Mouse (Mus musculus) midbrain, embryonic 11.5 days (tissue): Measurements from ENCODE around the gene Txndc5. TPM values are rescaled to one million over a fixed set of nuclear protein-coding genes. Genes with fewer than 3 reads are reported as not detected.

Experiments used
- ATAC-seq: fragments of 200-750 bp; cut with Nextera tagmentation; 2 replicates; pipeline ENCODE4 v1.8.0; 2017; ENCODE audit warnings: moderate TSS enrichment, moderate library complexity; ENCODE audit not compliant: low FRiP score
- DNase-seq: peaks from one replicate; pipeline ENCODE4 v3.0.0; 2015; ENCODE audit warnings: low spot score; ENCODE audit errors: missing footprints
- H3K27ac ChIP-seq: fragments of 300-500 bp; sonication (generic); 2 replicates; pipeline ENCODE4 v1.5.1; 2014; ENCODE audit warnings: low read depth, low read length
- H3K27me3 ChIP-seq: fragments of 300-500 bp; sonication (generic); 2 replicates; pipeline ENCODE4 v1.6.1; 2014; ENCODE audit warnings: mild to moderate bottlenecking, low read length, moderate library complexity, mixed read lengths; ENCODE audit not compliant: control insufficient read depth, insufficient read depth
- H3K36me3 ChIP-seq: fragments of 300-500 bp; sonication (generic); 2 replicates; pipeline ENCODE4 v1.6.1; 2014; ENCODE audit warnings: mild to moderate bottlenecking, low read length, moderate library complexity, mixed read lengths; ENCODE audit not compliant: control insufficient read depth, insufficient read depth
- H3K4me1 ChIP-seq: fragments of 300-500 bp; sonication (generic); 2 replicates; pipeline ENCODE4 v1.6.1; 2014; ENCODE audit warnings: low read length; ENCODE audit not compliant: control insufficient read depth, insufficient read depth
- H3K4me2 ChIP-seq: fragments of 300-500 bp; sonication (generic); 2 replicates; pipeline ENCODE4 v1.6.1; 2014; ENCODE audit warnings: mild to moderate bottlenecking, moderate library complexity
- H3K4me3 ChIP-seq: fragments of 300-500 bp; sonication (generic); 2 replicates; pipeline ENCODE4 v1.5.1; 2014; ENCODE audit warnings: low read depth, low read length
- H3K9ac ChIP-seq: fragments of 300-500 bp; sonication (generic); 2 replicates; pipeline ENCODE4 v1.6.1; 2014; ENCODE audit warnings: low read length
- H3K9me3 ChIP-seq: fragments of 300-500 bp; sonication (generic); 2 replicates; pipeline ENCODE4 v1.6.1; 2016; ENCODE audit warnings: low read length; ENCODE audit not compliant: control insufficient read depth
- WGBS: fragments of 180-500 bp; shearing (Covaris S2); extraction: QIAGEN DNeasy Blood & Tissue Kit; methylation state at CpG from one replicate; pipeline ENCODE4 v1.1.7; 2014; 5-methylcytosine and 5-hydroxymethylcytosine counted together
- polyA plus RNA-seq: library from polyadenylated mRNA; unstranded; fragments of >200 nt; fragmentation: Nextera tagmentation; extraction: Ambion mirVana; gene quantifications from 2 replicates; pipeline ENCODE4 v1.2.1, GENCODE M21; 2014

The Txndc5 gene
- polyA plus RNA-seq, 1 experiment from 2014 or later = 125 TPM

GRCm38 (mm10) chr13:38529576-38529975 lies 952 bp upstream of the Txndc5 start:
- H3K4me3 ChIP-seq = no peak overlapping the region
- no peak for DNase-seq
- no peak overlapping the region for H3K4me2 ChIP-seq
- no peak overlapping the region for H3K9ac ChIP-seq
- no peak overlapping the region for H3K27ac ChIP-seq
- H3K9me3 ChIP-seq = no peaks in the 10 kb centered on the region
- 87% methylated on average over 6 of the region's 6 CpGs for WGBS
- no peaks in the 10 kb centered on the region for H3K36me3 ChIP-seq
- H3K4me1 ChIP-seq = peaks cover 14% of the 10 kb centered on the region; the same call in 1 of the 2 replicates
- H3K27me3 ChIP-seq = no peaks in the 10 kb centered on the region
- ATAC-seq = no peak

- ATAC-seq (peak; percentile 92), DNase-seq (peak; percentile 98)
- Histone ChIP-seq H3K9ac (peak overlapping the region; percentile 83), H3K4me2 (peak overlapping the region; percentile 88), H3K27ac (peak overlapping the region; percentile 63), H3K36me3 (no peaks in the 10 kb centered on the region), H3K4me3 (peak overlapping the region; percentile 81), H3K9me3 (no peaks in the 10 kb centered on the region), H3K4me1 (peaks cover 14% of the 10 kb centered on the region; the same call in 1 of the 2 replicates), H3K27me3 (no peaks in the 10 kb centered on the region)
- WGBS = under 1% methylated on average over 80 of the region's 87 CpGs
Measured at GRCm38 (mm10) chr13:38527797-38528650, 600 bp downstream of the Txndc5 start.

GRCm38 (mm10) chr13:38527041-38527796 lies 1.4 kb downstream of the Txndc5 start:
- Histone ChIP-seq H3K9ac (peak overlapping the region; percentile 83), H3K9me3 (no peaks in the 10 kb centered on the region), H3K27ac (peak overlapping the region; percentile 63), H3K4me1 (peaks cover 14% of the 10 kb centered on the region; the same call in 1 of the 2 replicates), H3K4me3 (peak overlapping the region; percentile 81), H3K4me2 (peak overlapping the region; percentile 88), H3K36me3 (no peaks in the 10 kb centered on the region), H3K27me3 (no peaks in the 10 kb centered on the region)
- peak; percentile 10 for ATAC-seq
- 17% methylated on average over 15 of the region's 15 CpGs for whole genome bisulfite sequencing
- DNase-seq = peak; percentile 97

GRCm38 (mm10) chr13:38526116-38526515 lies 2.5 kb downstream of the Txndc5 start:
- Histone ChIP-seq H3K36me3 (no peaks in the 10 kb centered on the region), H3K4me1 (peaks cover 14% of the 10 kb centered on the region; the same call in 1 of the 2 replicates), H3K27me3 (no peaks in the 10 kb centered on the region), H3K9ac (no peak overlapping the region), H3K4me3 (no peak overlapping the region), H3K27ac (no peak overlapping the region), H3K4me2 (no peak overlapping the region), H3K9me3 (no peaks in the 10 kb centered on the region)
- 78% methylated on average over 2 of the region's 2 CpGs for WGBS
- ATAC-seq = no peak
- DNase-seq = no peak

- WGBS = 75% methylated on average over 3 of the region's 3 CpGs
- ATAC-seq (no peak), DNase-seq (no peak)
- Histone ChIP-seq H3K4me3 (no peak overlapping the region), H3K9ac (no peak overlapping the region), H3K4me1 (peaks cover 14% of the 10 kb centered on the region; the same call in 1 of the 2 replicates), H3K27me3 (no peaks in the 10 kb centered on the region), H3K4me2 (no peak overlapping the region), H3K27ac (no peak overlapping the region), H3K36me3 (no peaks in the 10 kb centered on the region), H3K9me3 (no peaks in the 10 kb centered on the region)
Measured at GRCm38 (mm10) chr13:38525261-38525660, 3.4 kb downstream of the Txndc5 start.

GRCm38 (mm10) chr13:38523231-38523630 lies 5.4 kb downstream of the Txndc5 start:
- peaks cover 11% of the 10 kb centered on the region; the same call in 1 of the 2 replicates for H3K4me1 ChIP-seq
- H3K27me3 ChIP-seq = no peaks in the 10 kb centered on the region
- no peak overlapping the region for H3K4me3 ChIP-seq
- H3K27ac ChIP-seq = no peak overlapping the region
- H3K4me2 ChIP-seq = no peak overlapping the region
- no peaks in the 10 kb centered on the region for H3K9me3 ChIP-seq
- DNase-seq (no peak), ATAC-seq (no peak)
- no peaks in the 10 kb centered on the region for H3K36me3 ChIP-seq
- WGBS = 91% methylated on average over 11 of the region's 11 CpGs
- H3K9ac ChIP-seq = no peak overlapping the region

- H3K4me1 ChIP-seq = peaks cover 9% of the 10 kb centered on the region; the same call in 1 of the 2 replicates
- H3K9ac ChIP-seq = no peak overlapping the region
- no peak overlapping the region for H3K4me2 ChIP-seq
- ATAC-seq = no peak
- no peak overlapping the region for H3K27ac ChIP-seq
- 81% methylated on average over 4 of the region's 4 CpGs for WGBS
- DNase-seq = no peak
- H3K4me3 ChIP-seq = no peak overlapping the region
- H3K36me3 ChIP-seq = no peaks in the 10 kb centered on the region
- no peaks in the 10 kb centered on the region for H3K9me3 ChIP-seq
- no peaks in the 10 kb centered on the region for H3K27me3 ChIP-seq
Measured at GRCm38 (mm10) chr13:38522056-38522654, 6.5 kb downstream of the Txndc5 start.

- Histone ChIP-seq H3K4me1 (no peaks in the 10 kb centered on the region), H3K4me2 (no peak overlapping the region), H3K9me3 (no peaks in the 10 kb centered on the region), H3K4me3 (no peak overlapping the region), H3K27me3 (no peaks in the 10 kb centered on the region), H3K9ac (no peak overlapping the region), H3K36me3 (no peaks in the 10 kb centered on the region), H3K27ac (no peak overlapping the region)
- DNase-seq (no peak), ATAC-seq (no peak)
- WGBS = 91% methylated on average over 11 of the region's 11 CpGs
Measured at GRCm38 (mm10) chr13:38520299-38520698, 8.3 kb downstream of the Txndc5 start.
